ENCODE assay signal across 9 mouse cellular contexts in the genomic region with DNA sequence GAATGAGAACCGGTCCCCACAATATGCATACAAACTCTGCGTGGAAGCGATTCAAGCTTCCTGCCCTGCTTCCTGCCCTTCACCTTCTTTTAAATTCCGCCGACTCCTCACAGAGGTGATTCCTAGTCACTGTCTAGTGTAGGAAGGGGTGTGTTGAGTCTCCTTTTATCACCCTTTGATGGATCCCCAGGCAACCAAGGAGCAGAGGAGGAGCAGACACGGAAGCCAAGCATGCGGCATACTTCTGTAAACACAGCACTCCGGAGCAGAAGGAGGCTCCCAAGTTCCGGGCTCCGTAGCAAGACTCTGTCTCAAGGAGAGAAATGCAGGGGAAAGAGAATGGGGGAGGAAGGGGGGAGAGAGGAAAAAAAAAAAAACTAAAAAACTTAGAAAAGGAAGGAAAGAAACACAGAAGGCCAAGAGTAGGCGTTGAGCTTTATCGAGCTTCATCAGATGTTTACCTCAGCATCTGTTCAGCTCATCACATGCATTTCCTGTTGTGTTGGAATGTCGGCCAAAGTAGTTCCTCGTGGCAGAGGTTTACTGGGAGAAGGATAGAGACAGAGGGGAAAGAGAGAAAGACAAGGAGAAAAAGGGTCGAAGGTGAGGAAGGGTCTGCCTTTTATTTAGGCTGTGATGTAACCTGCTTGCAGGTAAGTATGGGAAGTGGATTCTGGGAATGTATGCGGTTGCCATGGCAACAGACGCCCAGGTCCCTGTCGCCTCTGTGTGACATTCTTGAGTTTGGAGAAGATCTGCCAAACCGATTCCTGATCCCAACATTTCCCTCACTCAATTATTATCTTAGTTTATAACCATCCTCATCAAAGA. TPM values are rescaled to one million over a fixed set of nuclear protein-coding genes. Genes with fewer than 3 reads are reported as not detected.
A peak's percentile ranks its signal among the peaks of the same experiment; 100 is the strongest.
DNase-seq lines count a peak whose midpoint lies in the region; ATAC-seq lines count a peak whose summit lies in the region.
"Had no signal": no experiment of that assay in that cellular context is flagged by ENCODE, and none has a peak within 500 bp of the region (broad histone marks: within the 10 kb centered on the region; RNA-seq: fewer than 3 reads in every experiment).

No protein-coding gene starts in this region.

- no peak overlapping the region for H3K27ac ChIP-seq in forebrain, embryonic 14.5 days (ENCODE audit: low read depth, low read length)
- H3K27ac ChIP-seq in intestine, embryonic 15.5 days, result no peak overlapping the region

- no peak for ATAC-seq in megakaryocyte, adult 5-6 weeks (ENCODE audit: poor library complexity, severe bottlenecking)
- ATAC-seq in forebrain, embryonic 14.5 days, result no peak
- no peak; the same call in 1 of the 2 replicates for ATAC-seq in intestine, embryonic 15.5 days
- ATAC-seq in megakaryocyte progenitor cell, adult 5-6 weeks (replicated peaks; ENCODE audit: poor library complexity), result 0 out of 2 replicates have a peak, but pooled peaks have one; percentile 17
- no peak for ATAC-seq in erythroid progenitor cell, adult 5-6 weeks (replicated peaks; ENCODE audit: low FRiP score, poor library complexity, severe bottlenecking)

- H3K36me3 ChIP-seq in megakaryocyte, embryonic 14.5 days (replicated peaks; ENCODE audit: low read length), result no peaks in the 10 kb centered on the region
- no peaks in the 10 kb centered on the region for H3K36me3 ChIP-seq in forebrain, embryonic 14.5 days (ENCODE audit: control insufficient read depth, insufficient read depth, low read length)
- H3K36me3 ChIP-seq in intestine, embryonic 15.5 days, result no peaks in the 10 kb centered on the region

- peak overlapping the region; percentile 83 for H3K4me3 ChIP-seq in megakaryocyte, embryonic 14.5 days (replicated peaks)
- peak overlapping the region; percentile 14; the same call in 1 of the 2 replicates for H3K4me3 ChIP-seq in forebrain, embryonic 14.5 days (ENCODE audit: low read depth, low read length)
- H3K4me3 ChIP-seq in intestine, embryonic 15.5 days (replicated peaks), result peak overlapping the region; percentile 27

- no peak overlapping the region for H3K9ac ChIP-seq in forebrain, embryonic 14.5 days (ENCODE audit: low read length)
- H3K9ac ChIP-seq in intestine, embryonic 15.5 days, result peak overlapping the region; percentile 37

- peak overlapping the region; percentile 42 for H3K4me2 ChIP-seq in forebrain, embryonic 14.5 days (ENCODE audit: low read length)
- peak overlapping the region; percentile 73 for H3K4me2 ChIP-seq in intestine, embryonic 15.5 days (replicated peaks)

- peak; percentile 52 for DNase-seq in forebrain, embryonic 14.5 days (ENCODE audit: low spot score)
- DNase-seq in yolk sac, embryonic 10.5 days (ENCODE audit: low spot score), result peak; percentile 35
- DNase-seq in adrenal gland, adult 2 months, result no peak

- H3K27me3 ChIP-seq in megakaryocyte, embryonic 14.5 days (replicated peaks), result peaks cover 39% of the 10 kb centered on the region
- H3K27me3 ChIP-seq in forebrain, embryonic 14.5 days (replicated peaks; ENCODE audit: control insufficient read depth, insufficient read depth, low read length), result no peaks in the 10 kb centered on the region
- no peaks in the 10 kb centered on the region for H3K27me3 ChIP-seq in intestine, embryonic 15.5 days (replicated peaks)

- peaks cover 10% of the 10 kb centered on the region for H3K4me1 ChIP-seq in megakaryocyte, embryonic 14.5 days
- H3K4me1 ChIP-seq in forebrain, embryonic 14.5 days (ENCODE audit: control insufficient read depth, insufficient read depth, low read length), result no peaks in the 10 kb centered on the region
- no peaks in the 10 kb centered on the region for H3K4me1 ChIP-seq in intestine, embryonic 15.5 days (replicated peaks)

- 14% methylated on average over 19 of the region's 19 CpGs for WGBS in forebrain, embryonic 14.5 days
- 2% methylated on average over 19 of the region's 19 CpGs for WGBS in intestine, embryonic 15.5 days

- H3K9me3 ChIP-seq in megakaryocyte, embryonic 14.5 days, result peaks cover 9% of the 10 kb centered on the region
- no peaks in the 10 kb centered on the region for H3K9me3 ChIP-seq in forebrain, embryonic 14.5 days (replicated peaks; ENCODE audit: control insufficient read depth, low read length)
- no peaks in the 10 kb centered on the region for H3K9me3 ChIP-seq in intestine, embryonic 15.5 days

RNA-seq across cellular contexts. Expression of a gene that starts 3.7 kb away (rescaled TPM):
- 0.16 TPM in 1 of 2 replicates, not detected in the other for polyA plus RNA-seq in megakaryocyte, embryonic 14.5 days (2012; ENCODE audit: insufficient read depth, low replicate concordance)
- total RNA-seq in megakaryocyte, adult 5-6 weeks (2015), result not detected in 2 replicates
- not detected in 2 replicates for total RNA-seq in megakaryocyte, adult 5-6 weeks (2017)
- polyA plus RNA-seq in forebrain, embryonic 14.5 days (2014; fragmentation: Nextera tagmentation; extraction: Ambion mirVana), result not detected in 2 replicates
- polyA plus RNA-seq in intestine, embryonic 15.5 days (2015; fragmentation: Nextera tagmentation; extraction: Ambion mirVana), result not detected in 2 replicates
- not detected in 2 replicates for total RNA-seq in megakaryocyte progenitor cell, adult 5-6 weeks (2015)
- not detected in 2 replicates for total RNA-seq in megakaryocyte progenitor cell, adult 5-6 weeks (2017)
- not detected for total RNA-seq in adrenal gland, adult 2 months (2021)
- polyA plus RNA-seq in adrenal gland, adult 2 months (2012; rRNA removed), result not detected in 2 replicates
- not detected in 2 replicates for total RNA-seq in erythroid progenitor cell, adult 5-6 weeks (2015; ENCODE audit: low replicate concordance)
- not detected in 2 replicates for total RNA-seq in erythroid progenitor cell, adult 5-6 weeks (2017; ENCODE audit: low replicate concordance)
- total RNA-seq: adrenal gland, postnatal 36 days had no signal

RNA-seq across cellular contexts. Expression of a gene that starts 20.2 kb away (rescaled TPM):
- polyA plus RNA-seq in megakaryocyte, embryonic 14.5 days (2012; ENCODE audit: insufficient read depth, low replicate concordance), result 6.4 and 13.0 TPM in 2 replicates
- total RNA-seq in megakaryocyte, adult 5-6 weeks (2015), result 33.5 and 39.2 TPM in 2 replicates
- total RNA-seq in megakaryocyte, adult 5-6 weeks (2017), result 50.4 and 55.3 TPM in 2 replicates
- polyA plus RNA-seq in forebrain, embryonic 14.5 days (2014; fragmentation: Nextera tagmentation; extraction: Ambion mirVana), result 150 and 151 TPM in 2 replicates
- 87.1 and 88.9 TPM in 2 replicates for polyA plus RNA-seq in intestine, embryonic 15.5 days (2015; fragmentation: Nextera tagmentation; extraction: Ambion mirVana)
- total RNA-seq in megakaryocyte progenitor cell, adult 5-6 weeks (2015), result 42.1 and 45.9 TPM in 2 replicates
- 43.3 and 71.6 TPM in 2 replicates for total RNA-seq in megakaryocyte progenitor cell, adult 5-6 weeks (2017)
- 10 to 100 TPM; 50.0 to 55.4 TPM for total RNA-seq in adrenal gland, adult 2 months (2021)
- 37.4 and 40.7 TPM in 2 replicates for polyA plus RNA-seq in adrenal gland, adult 2 months (2012; rRNA removed)
- total RNA-seq in erythroid progenitor cell, adult 5-6 weeks (2015; ENCODE audit: low replicate concordance), result 52.0 and 62.3 TPM in 2 replicates
- total RNA-seq in erythroid progenitor cell, adult 5-6 weeks (2017; ENCODE audit: low replicate concordance), result 72.4 and 84.7 TPM in 2 replicates

RNA-seq across cellular contexts. Expression of a gene that starts 23.3 kb away (rescaled TPM):
- 10.9 TPM in 1 of 2 replicates, not detected in the other for polyA plus RNA-seq in megakaryocyte, embryonic 14.5 days (2012; ENCODE audit: insufficient read depth, low replicate concordance)
- 54.5 and 69.7 TPM in 2 replicates for total RNA-seq in megakaryocyte, adult 5-6 weeks (2015)
- 43.8 and 46.8 TPM in 2 replicates for total RNA-seq in megakaryocyte, adult 5-6 weeks (2017)
- polyA plus RNA-seq in forebrain, embryonic 14.5 days (2014; fragmentation: Nextera tagmentation; extraction: Ambion mirVana), result 9.8 and 12.3 TPM in 2 replicates
- polyA plus RNA-seq in intestine, embryonic 15.5 days (2015; fragmentation: Nextera tagmentation; extraction: Ambion mirVana), result 35.8 and 37.9 TPM in 2 replicates
- 45.6 and 45.9 TPM in 2 replicates for total RNA-seq in megakaryocyte progenitor cell, adult 5-6 weeks (2015)
- 22.2 and 25.3 TPM in 2 replicates for total RNA-seq in megakaryocyte progenitor cell, adult 5-6 weeks (2017)
- total RNA-seq in adrenal gland, adult 2 months (2021), result 10 to 100 TPM; 34.2 to 82.9 TPM
- 81.8 and 85.3 TPM in 2 replicates for polyA plus RNA-seq in adrenal gland, adult 2 months (2012; rRNA removed)
- total RNA-seq in erythroid progenitor cell, adult 5-6 weeks (2015; ENCODE audit: low replicate concordance), result 22.3 and 39.0 TPM in 2 replicates
- total RNA-seq in erythroid progenitor cell, adult 5-6 weeks (2017; ENCODE audit: low replicate concordance), result 12.9 and 30.3 TPM in 2 replicates

RNA-seq across cellular contexts. Expression of a gene that starts 33.2 kb away (rescaled TPM):
- 65.2 and 119 TPM in 2 replicates for polyA plus RNA-seq in megakaryocyte, embryonic 14.5 days (2012; ENCODE audit: insufficient read depth, low replicate concordance)
- 118 and 120 TPM in 2 replicates for total RNA-seq in megakaryocyte, adult 5-6 weeks (2015)
- 73.8 and 83.6 TPM in 2 replicates for total RNA-seq in megakaryocyte, adult 5-6 weeks (2017)
- polyA plus RNA-seq in forebrain, embryonic 14.5 days (2014; fragmentation: Nextera tagmentation; extraction: Ambion mirVana), result 61.4 and 68.5 TPM in 2 replicates
- polyA plus RNA-seq in intestine, embryonic 15.5 days (2015; fragmentation: Nextera tagmentation; extraction: Ambion mirVana), result 77.8 and 80.5 TPM in 2 replicates
- 63.0 and 63.2 TPM in 2 replicates for total RNA-seq in megakaryocyte progenitor cell, adult 5-6 weeks (2015)
- total RNA-seq in megakaryocyte progenitor cell, adult 5-6 weeks (2017), result 43.2 and 44.2 TPM in 2 replicates
- total RNA-seq in adrenal gland, adult 2 months (2021), result 100 to 1,000 TPM; 123 to 129 TPM
- polyA plus RNA-seq in adrenal gland, adult 2 months (2012; rRNA removed), result 328 and 482 TPM in 2 replicates
- 151 and 153 TPM in 2 replicates for total RNA-seq in erythroid progenitor cell, adult 5-6 weeks (2015; ENCODE audit: low replicate concordance)
- total RNA-seq in erythroid progenitor cell, adult 5-6 weeks (2017; ENCODE audit: low replicate concordance), result 114 and 119 TPM in 2 replicates

RNA-seq across cellular contexts. Expression of a gene that starts 49.3 kb away (rescaled TPM):
- polyA plus RNA-seq in megakaryocyte, embryonic 14.5 days (2012; ENCODE audit: insufficient read depth, low replicate concordance), result 1.9 and 2.1 TPM in 2 replicates
- total RNA-seq in megakaryocyte, adult 5-6 weeks (2015), result 43.1 and 50.5 TPM in 2 replicates
- total RNA-seq in megakaryocyte, adult 5-6 weeks (2017), result 47.0 and 55.6 TPM in 2 replicates
- 5.0 and 7.8 TPM in 2 replicates for polyA plus RNA-seq in forebrain, embryonic 14.5 days (2014; fragmentation: Nextera tagmentation; extraction: Ambion mirVana)
- polyA plus RNA-seq in intestine, embryonic 15.5 days (2015; fragmentation: Nextera tagmentation; extraction: Ambion mirVana), result 3.9 and 4.4 TPM in 2 replicates
- total RNA-seq in megakaryocyte progenitor cell, adult 5-6 weeks (2015), result 3.1 and 6.1 TPM in 2 replicates
- total RNA-seq in megakaryocyte progenitor cell, adult 5-6 weeks (2017), result 5.3 and 6.5 TPM in 2 replicates
- total RNA-seq in adrenal gland, adult 2 months (2021), result 1 to 10 TPM in 1 of 2 experiments, under 1 TPM in 1; 0.86 to 1.5 TPM
- polyA plus RNA-seq in adrenal gland, adult 2 months (2012; rRNA removed), result 6.8 and 8.0 TPM in 2 replicates
- 0.42 and 0.72 TPM in 2 replicates for total RNA-seq in erythroid progenitor cell, adult 5-6 weeks (2015; ENCODE audit: low replicate concordance)
- 3.0 TPM in 1 of 2 replicates, not detected in the other for total RNA-seq in erythroid progenitor cell, adult 5-6 weeks (2017; ENCODE audit: low replicate concordance)

Comparison
In these comparisons a context has a peak if more than half of its experiments do, and no peak if none do; other contexts are left out.
1. H3K4me3 ChIP-seq: peak in every context shown above with its lines; median percentile 83 in megakaryocyte, embryonic 14.5 days; 27 in intestine, embryonic 15.5 days; 14 in forebrain, embryonic 14.5 days.